Mouse (Mus musculus): ENCODE measurements at regions not wholly inside any gene's neighbourhood (a gene's known extent, or its start where the extent isn't known, plus 50 kb on each side); places are given as distances from the start of the nearest gene placed in this dataset.

GRCm38 (mm10) chr19:20035223-20035622 lies 355.5 kb downstream of the Anxa1 start:
- H3K4me1 ChIP-seq (replicated peaks): no peaks in the 10 kb centered on the region
- no peak overlapping the region for H3K27ac ChIP-seq (replicated peaks)
- WGBS: 43% methylated on average over 3 of the region's 3 CpGs
- no peaks in the 10 kb centered on the region for H3K9me3 ChIP-seq
- ATAC-seq (ENCODE audit: low read depth): no peak
- H3K9ac ChIP-seq: no peak overlapping the region
- H3K36me3 ChIP-seq: no peaks in the 10 kb centered on the region
- no peak overlapping the region for H3K4me3 ChIP-seq
- no peak overlapping the region for H3K4me2 ChIP-seq
- no peaks in the 10 kb centered on the region for H3K27me3 ChIP-seq

GRCm38 (mm10) chr19:20027667-20028282 lies 363.0 kb downstream of the Anxa1 start:
- Histone ChIP-seq H3K9me3 (no peaks in the 10 kb centered on the region), H3K4me1 (replicated peaks) (peaks cover 6% of the 10 kb centered on the region; the same call in 1 of the 2 replicates), H3K4me3 (no peak overlapping the region), H3K4me2 (no peak overlapping the region), H3K27ac (replicated peaks) (no peak overlapping the region), H3K27me3 (no peaks in the 10 kb centered on the region), H3K9ac (no peak overlapping the region), H3K36me3 (no peaks in the 10 kb centered on the region)
- 45% methylated on average over 11 of the region's 11 CpGs for WGBS
- no peak for ATAC-seq (ENCODE audit: low read depth)

GRCm38 (mm10) chr19:20014114-20014513 lies 376.6 kb downstream of the Anxa1 start:
- peak; percentile 61; the same call in 1 of the 2 replicates for ATAC-seq (ENCODE audit: low read depth)
- 43% methylated on average over 4 of the region's 4 CpGs for WGBS
- Histone ChIP-seq H3K9me3 (no peaks in the 10 kb centered on the region), H3K36me3 (no peaks in the 10 kb centered on the region), H3K4me1 (replicated peaks) (peaks cover 22% of the 10 kb centered on the region), H3K27ac (replicated peaks) (0 out of 2 replicates have a peak overlapping the region, but pooled peaks have one; percentile 6), H3K9ac (no peak overlapping the region), H3K27me3 (no peaks in the 10 kb centered on the region), H3K4me3 (no peak overlapping the region), H3K4me2 (no peak overlapping the region)

- H3K9ac ChIP-seq: no peak overlapping the region
- 45% methylated on average over 12 of the region's 12 CpGs for WGBS
- ATAC-seq (ENCODE audit: low read depth): peak; percentile 59; the same call in 1 of the 2 replicates
Observed at GRCm38 (mm10) chr19:20009801-20010441, 380.8 kb downstream of the Anxa1 start.

GRCm38 (mm10) chr19:20005932-20006625 lies 384.7 kb downstream of the Anxa1 start:
- Histone ChIP-seq H3K4me2 (no peak overlapping the region), H3K9ac (no peak overlapping the region), H3K4me1 (replicated peaks) (peaks cover 15% of the 10 kb centered on the region), H3K9me3 (no peaks in the 10 kb centered on the region), H3K36me3 (no peaks in the 10 kb centered on the region), H3K4me3 (no peak overlapping the region), H3K27ac (replicated peaks) (peak overlapping the region; percentile 18; the same call in 1 of the 2 replicates), H3K27me3 (no peaks in the 10 kb centered on the region)
- 0 out of 2 replicates have a peak, but pooled peaks have one; percentile 53 for ATAC-seq (ENCODE audit: low read depth)
- WGBS: 39% methylated on average over 4 of the region's 4 CpGs

More at GRCm38 (mm10) chr19:20009801-20010441, 380.8 kb downstream of the Anxa1 start:
- Histone ChIP-seq H3K4me1 (replicated peaks) (peaks cover 25% of the 10 kb centered on the region), H3K4me3 (no peak overlapping the region), H3K9me3 (no peaks in the 10 kb centered on the region), H3K27me3 (no peaks in the 10 kb centered on the region), H3K27ac (replicated peaks) (no peak overlapping the region), H3K4me2 (peak overlapping the region; percentile 38), H3K36me3 (no peaks in the 10 kb centered on the region)

- no peaks in the 10 kb centered on the region for H3K27me3 ChIP-seq
- H3K4me3 ChIP-seq: no peak overlapping the region
- no peaks in the 10 kb centered on the region for H3K36me3 ChIP-seq
- WGBS: 96% methylated on average over 1 of the region's 1 CpGs
- no peak overlapping the region for H3K9ac ChIP-seq
- no peak overlapping the region for H3K4me2 ChIP-seq
- no peak for ATAC-seq (ENCODE audit: low read depth)
- H3K9me3 ChIP-seq: no peaks in the 10 kb centered on the region
- H3K4me1 ChIP-seq (replicated peaks): no peaks in the 10 kb centered on the region
- H3K27ac ChIP-seq (replicated peaks): no peak overlapping the region
Observed at GRCm38 (mm10) chr19:19987255-19987654, 403.5 kb downstream of the Anxa1 start.

GRCm38 (mm10) chr19:19978816-19979215 lies 411.9 kb downstream of the Anxa1 start:
- Histone ChIP-seq H3K9ac (no peak overlapping the region), H3K36me3 (no peaks in the 10 kb centered on the region), H3K4me2 (no peak overlapping the region), H3K4me1 (replicated peaks) (no peaks in the 10 kb centered on the region), H3K27ac (replicated peaks) (no peak overlapping the region), H3K9me3 (no peaks in the 10 kb centered on the region), H3K27me3 (no peaks in the 10 kb centered on the region), H3K4me3 (no peak overlapping the region)
- WGBS: 66% methylated on average over 6 of the region's 6 CpGs
- ATAC-seq (ENCODE audit: low read depth): no peak

- H3K36me3 ChIP-seq: no peaks in the 10 kb centered on the region
- no peaks in the 10 kb centered on the region for H3K9me3 ChIP-seq
- no peak overlapping the region for H3K9ac ChIP-seq
- 42% methylated on average over 9 of the region's 9 CpGs for WGBS
- H3K4me2 ChIP-seq: peak overlapping the region; percentile 14; the same call in 1 of the 2 replicates
- no peak for ATAC-seq (ENCODE audit: low read depth)
- H3K4me3 ChIP-seq: no peak overlapping the region
- no peak overlapping the region for H3K27ac ChIP-seq (replicated peaks)
- no peaks in the 10 kb centered on the region for H3K27me3 ChIP-seq
- H3K4me1 ChIP-seq (replicated peaks): no peaks in the 10 kb centered on the region
Observed at GRCm38 (mm10) chr19:19977609-19978259, 413.0 kb downstream of the Anxa1 start.

GRCm38 (mm10) chr19:19976776-19977175 lies 414.0 kb downstream of the Anxa1 start:
- H3K9me3 ChIP-seq: no peaks in the 10 kb centered on the region
- H3K4me2 ChIP-seq: no peak overlapping the region
- no peak for ATAC-seq (ENCODE audit: low read depth)
- 65% methylated on average over 2 of the region's 2 CpGs for WGBS
- no peaks in the 10 kb centered on the region for H3K36me3 ChIP-seq
- no peak overlapping the region for H3K4me3 ChIP-seq
- H3K4me1 ChIP-seq (replicated peaks): no peaks in the 10 kb centered on the region
- H3K27ac ChIP-seq (replicated peaks): no peak overlapping the region
- no peak overlapping the region for H3K9ac ChIP-seq
- no peaks in the 10 kb centered on the region for H3K27me3 ChIP-seq

- H3K9ac ChIP-seq: no peak overlapping the region
- no peak overlapping the region for H3K27ac ChIP-seq (replicated peaks)
- no peak overlapping the region for H3K4me2 ChIP-seq
- 88% methylated on average over 3 of the region's 3 CpGs for WGBS
- H3K27me3 ChIP-seq: no peaks in the 10 kb centered on the region
- no peaks in the 10 kb centered on the region for H3K4me1 ChIP-seq (replicated peaks)
- no peak overlapping the region for H3K4me3 ChIP-seq
- no peak for ATAC-seq (ENCODE audit: low read depth)
- H3K36me3 ChIP-seq: no peaks in the 10 kb centered on the region
- no peaks in the 10 kb centered on the region for H3K9me3 ChIP-seq
Observed at GRCm38 (mm10) chr19:19969780-19970512, 420.8 kb downstream of the Anxa1 start.

GRCm38 (mm10) chr19:19969335-19969734 lies 421.4 kb downstream of the Anxa1 start:
- Histone ChIP-seq H3K4me2 (no peak overlapping the region), H3K9ac (no peak overlapping the region), H3K4me1 (replicated peaks) (no peaks in the 10 kb centered on the region), H3K36me3 (no peaks in the 10 kb centered on the region), H3K9me3 (no peaks in the 10 kb centered on the region), H3K27me3 (no peaks in the 10 kb centered on the region), H3K27ac (replicated peaks) (no peak overlapping the region), H3K4me3 (no peak overlapping the region)
- 88% methylated on average over 5 of the region's 5 CpGs for WGBS
- ATAC-seq (ENCODE audit: low read depth): no peak

Measured in neural tube, embryonic 13.5 days (tissue).